Mouse (Mus musculus): ENCODE measurements around the gene H1foo.
A peak's percentile ranks its signal among the peaks of the same experiment; 100 is the strongest.

The H1foo gene

GRCm38 (mm10) chr6:115962439-115963085 lies 17.8 kb downstream of the H1foo start:
- DNase-seq: no peak

- DNase-seq: no peak
Measured at GRCm38 (mm10) chr6:115963656-115964055, 18.9 kb downstream of the H1foo start.

- DNase-seq: no peak
Measured at GRCm38 (mm10) chr6:115966227-115966966, 21.7 kb downstream of the H1foo start.

GRCm38 (mm10) chr6:115967291-115967880 lies 22.6 kb downstream of the H1foo start:
- DNase-seq: peak; percentile 53 to 58

GRCm38 (mm10) chr6:115968086-115968485 lies 23.3 kb downstream of the H1foo start:
- peak; percentile 77 to 78 for DNase-seq

GRCm38 (mm10) chr6:115968700-115969099 lies 24.0 kb downstream of the H1foo start:
- DNase-seq: peak in 1 of 2 experiments; percentile 34

- DNase-seq: peak in 1 of 2 experiments; percentile 31
Measured at GRCm38 (mm10) chr6:115969103-115969502, 24.4 kb downstream of the H1foo start.

- no peak for DNase-seq
Measured at GRCm38 (mm10) chr6:115969952-115970351, 25.2 kb downstream of the H1foo start.

- DNase-seq: no peak
Measured at GRCm38 (mm10) chr6:115971273-115972060, 26.7 kb downstream of the H1foo start.

GRCm38 (mm10) chr6:115972083-115972764 lies 27.5 kb downstream of the H1foo start:
- DNase-seq: no peak

GRCm38 (mm10) chr6:115973139-115973875 lies 28.6 kb downstream of the H1foo start:
- no peak for DNase-seq

- DNase-seq: no peak
Measured at GRCm38 (mm10) chr6:115973881-115974662, 29.3 kb downstream of the H1foo start.

- no peak for DNase-seq
Measured at GRCm38 (mm10) chr6:115975606-115976005, 30.9 kb downstream of the H1foo start.

GRCm38 (mm10) chr6:115977810-115978209 lies 33.1 kb downstream of the H1foo start:
- DNase-seq: no peak

- DNase-seq: no peak
Measured at GRCm38 (mm10) chr6:115978596-115978995, 33.9 kb downstream of the H1foo start.

GRCm38 (mm10) chr6:115982889-115983288 lies 38.2 kb downstream of the H1foo start:
- DNase-seq: no peak

- no peak for DNase-seq
Measured at GRCm38 (mm10) chr6:115983306-115984038, 38.7 kb downstream of the H1foo start.

GRCm38 (mm10) chr6:115984580-115984979 lies 39.8 kb downstream of the H1foo start:
- DNase-seq: no peak

- no peak for DNase-seq
Measured at GRCm38 (mm10) chr6:115985622-115986021, 40.9 kb downstream of the H1foo start.

GRCm38 (mm10) chr6:115986472-115987095 lies 41.8 kb downstream of the H1foo start:
- DNase-seq: no peak

Data from cerebellum, postnatal 36 days (tissue).